Mouse (Mus musculus) forebrain, postnatal 0 days (tissue): ENCODE results near the gene Dgkd. TPM values are rescaled to one million over a fixed set of nuclear protein-coding genes. Genes with fewer than 3 reads are reported as not detected.

Experiments used
- ATAC-seq: fragments of 200-750 bp; cut with Nextera tagmentation; 2 replicates; pipeline ENCODE4 v1.8.0; 2017; ENCODE audit warnings: mild to moderate bottlenecking, moderate library complexity
- DNase-seq: peaks from one replicate; pipeline ENCODE4 v3.0.0-alpha.2; 2015
- H3K27ac ChIP-seq: fragments of 300-500 bp; sonication (generic); 2 replicates; pipeline ENCODE4 v1.5.1; 2014; ENCODE audit warnings: low read depth, mild to moderate bottlenecking, antibody characterized with exemption, low read length, moderate library complexity, mixed read lengths
- H3K27me3 ChIP-seq: fragments of 300-500 bp; sonication (generic); 2 replicates; pipeline ENCODE4 v1.6.1; 2014; ENCODE audit warnings: mild to moderate bottlenecking, low read length, mixed read lengths; ENCODE audit not compliant: insufficient read depth
- H3K36me3 ChIP-seq: fragments of 300-500 bp; sonication (generic); 2 replicates; pipeline ENCODE4 v1.6.1; 2014; ENCODE audit warnings: mild to moderate bottlenecking, moderate library complexity; ENCODE audit not compliant: insufficient read depth
- H3K4me1 ChIP-seq: fragments of 300-500 bp; sonication (generic); 2 replicates; pipeline ENCODE4 v1.6.1; 2014; ENCODE audit warnings: antibody characterized with exemption; ENCODE audit not compliant: insufficient read depth
- H3K4me2 ChIP-seq: fragments of 300-500 bp; sonication (generic); 2 replicates; pipeline ENCODE4 v1.6.1; 2014; ENCODE audit warnings: low read depth, mild to moderate bottlenecking, moderate library complexity
- H3K4me3 ChIP-seq: fragments of 300-500 bp; sonication (generic); 2 replicates; pipeline ENCODE4 v1.5.1; 2014; ENCODE audit warnings: low read depth, low read length, mixed read lengths
- H3K9ac ChIP-seq: fragments of 300-500 bp; sonication (generic); 2 replicates; pipeline ENCODE4 v1.6.1; 2014; ENCODE audit warnings: mild to moderate bottlenecking
- H3K9me3 ChIP-seq: fragments of 300-500 bp; sonication (generic); 2 replicates; pipeline ENCODE4 v1.6.1; 2016; ENCODE audit warnings: low read length
- CTCF ChIP-seq: sonication (generic); IDR thresholded peaks from 2 replicates; pipeline ENCODE4 v1.5.1; 2016; ENCODE audit warnings: antibody characterized with exemption, control low read depth, low read depth
- WGBS: fragments of 180-500 bp; shearing (Covaris S2); extraction: QIAGEN DNeasy Blood & Tissue Kit; methylation state at CpG from one replicate; pipeline ENCODE4 v1.1.7; 2014; 5-methylcytosine and 5-hydroxymethylcytosine counted together
- polyA plus RNA-seq: library from polyadenylated mRNA; unstranded; fragments of >200 nt; fragmentation: Nextera tagmentation; extraction: Ambion mirVana; gene quantifications from 2 replicates; pipeline ENCODE4 v1.2.1, GENCODE M21; 2015
- total RNA-seq: library from RNA; depleted of rRNA; stranded (reverse); fragments of >200 nt; gene quantifications from 2 replicates; pipeline ENCODE4 v1.2.3, GENCODE M21; 2014

Dgkd gene
- total and polyA plus RNA-seq, 2 experiments from 2014 or later: 37.1 to 80.4 TPM

GRCm38 (mm10) chr1:87848237-87848996 lies 4.7 kb upstream of the Dgkd start:
- no peaks in the 10 kb centered on the region for H3K36me3 ChIP-seq
- no peaks in the 10 kb centered on the region for H3K27me3 ChIP-seq
- DNase-seq (no peak), ATAC-seq (0 out of 2 replicates have a peak, but pooled peaks have one; percentile 25)
- H3K4me3 ChIP-seq: no peak overlapping the region
- TF ChIP-seq CTCF: no peak
- 55% methylated on average over 11 of the region's 11 CpGs for WGBS
- no peaks in the 10 kb centered on the region for H3K9me3 ChIP-seq
- no peak overlapping the region for H3K9ac ChIP-seq
- H3K4me1 ChIP-seq: peaks cover 4% of the 10 kb centered on the region; the same call in 1 of the 2 replicates
- H3K27ac ChIP-seq: no peak overlapping the region
- no peak overlapping the region for H3K4me2 ChIP-seq

- Histone ChIP-seq H3K36me3 (no peaks in the 10 kb centered on the region), H3K4me3 (no peak overlapping the region), H3K4me2 (no peak overlapping the region), H3K4me1 (peaks cover 4% of the 10 kb centered on the region), H3K27ac (no peak overlapping the region), H3K9ac (no peak overlapping the region), H3K9me3 (no peaks in the 10 kb centered on the region), H3K27me3 (no peaks in the 10 kb centered on the region)
- TF ChIP-seq CTCF: no peak
- DNase-seq (no peak), ATAC-seq (no peak)
- WGBS: 80% methylated on average over 5 of the region's 5 CpGs
These were observed 3.8 kb upstream of the Dgkd start for GRCm38 (mm10) chr1:87849278-87849677.

- H3K4me2 ChIP-seq: no peak overlapping the region
- no peak overlapping the region for H3K4me3 ChIP-seq
- WGBS: 91% methylated on average over 3 of the region's 3 CpGs
- no peaks in the 10 kb centered on the region for H3K9me3 ChIP-seq
- DNase-seq: no peak
- no peak for TF ChIP-seq CTCF
- no peak overlapping the region for H3K9ac ChIP-seq
- H3K4me1 ChIP-seq: peaks cover 14% of the 10 kb centered on the region
- ATAC-seq: no peak
- no peaks in the 10 kb centered on the region for H3K27me3 ChIP-seq
- no peaks in the 10 kb centered on the region for H3K36me3 ChIP-seq
- no peak overlapping the region for H3K27ac ChIP-seq
These were observed 1.7 kb upstream of the Dgkd start for GRCm38 (mm10) chr1:87851344-87851743.

- H3K27ac ChIP-seq: no peak overlapping the region
- H3K27me3 ChIP-seq: no peaks in the 10 kb centered on the region
- no peaks in the 10 kb centered on the region for H3K36me3 ChIP-seq
- no peak for TF ChIP-seq CTCF
- peaks cover 14% of the 10 kb centered on the region for H3K4me1 ChIP-seq
- no peak for DNase-seq
- peak overlapping the region; percentile 92 for H3K4me3 ChIP-seq
- H3K4me2 ChIP-seq: peak overlapping the region; percentile 88
- no peak overlapping the region for H3K9ac ChIP-seq
- H3K9me3 ChIP-seq: no peaks in the 10 kb centered on the region
- ATAC-seq: no peak
- WGBS: 44% methylated on average over 5 of the region's 5 CpGs
These were observed 851 bp upstream of the Dgkd start for GRCm38 (mm10) chr1:87852081-87852790.

DNA sequence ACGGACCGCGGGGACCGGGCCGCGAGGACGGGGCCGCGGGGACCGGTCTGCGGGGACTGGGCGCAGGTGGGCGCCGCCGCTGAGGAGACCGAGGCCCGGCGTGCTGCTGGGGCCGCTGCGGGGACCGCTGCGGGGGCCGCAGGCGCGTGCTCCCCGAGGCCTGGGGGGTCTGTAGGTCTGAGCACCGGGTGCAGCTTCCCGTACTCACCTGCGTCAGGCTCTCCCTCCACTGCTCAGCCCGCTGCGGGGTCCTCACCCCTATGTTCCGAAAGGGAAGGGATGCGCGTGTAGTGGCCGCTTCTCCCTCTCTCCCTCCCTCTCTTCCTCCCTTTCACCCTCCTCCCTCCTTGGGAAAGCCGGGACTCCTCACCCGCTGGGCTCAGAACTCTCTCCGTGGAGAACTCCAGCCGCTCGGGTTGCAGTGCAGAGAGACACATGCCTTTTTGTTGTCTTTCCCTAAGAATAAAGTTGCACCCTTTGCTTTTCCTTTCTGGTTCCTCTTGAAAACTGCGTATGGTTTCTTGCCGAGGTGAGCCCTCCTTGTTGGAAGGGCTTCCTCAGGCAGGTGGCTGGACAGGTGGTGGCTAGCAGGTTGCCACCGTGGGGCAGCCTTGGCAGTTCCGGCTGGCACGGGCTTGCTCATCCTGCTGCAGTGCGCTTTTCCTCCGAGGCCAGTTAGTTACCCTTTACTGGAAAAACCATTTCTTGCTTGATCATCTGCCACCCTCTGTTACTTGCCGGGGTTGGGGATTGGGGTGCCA lies 694 bp downstream of the Dgkd start:
- peak overlapping the region; percentile 88 for H3K4me2 ChIP-seq
- DNase-seq (peak; percentile 52), ATAC-seq (peak; percentile 54)
- peak overlapping the region; percentile 88 for H3K9ac ChIP-seq
- no peaks in the 10 kb centered on the region for H3K27me3 ChIP-seq
- TF ChIP-seq CTCF: no peak
- peaks cover 14% of the 10 kb centered on the region for H3K4me1 ChIP-seq
- 2% methylated on average over 39 of the region's 48 CpGs for WGBS
- H3K27ac ChIP-seq: peak overlapping the region; percentile 82
- H3K9me3 ChIP-seq: no peaks in the 10 kb centered on the region
- H3K36me3 ChIP-seq: no peaks in the 10 kb centered on the region
- peak overlapping the region; percentile 92 for H3K4me3 ChIP-seq

- H3K27ac ChIP-seq: no peak overlapping the region
- H3K4me3 ChIP-seq: peak overlapping the region; percentile 92
- no peak for TF ChIP-seq CTCF
- H3K4me1 ChIP-seq: peaks cover 14% of the 10 kb centered on the region
- ATAC-seq (no peak), DNase-seq (no peak)
- WGBS: 22% methylated on average over 6 of the region's 6 CpGs
- no peaks in the 10 kb centered on the region for H3K27me3 ChIP-seq
- no peaks in the 10 kb centered on the region for H3K9me3 ChIP-seq
- peak overlapping the region; percentile 88 for H3K4me2 ChIP-seq
- no peaks in the 10 kb centered on the region for H3K36me3 ChIP-seq
- H3K9ac ChIP-seq: peak overlapping the region; percentile 88
These were observed 1.3 kb downstream of the Dgkd start for GRCm38 (mm10) chr1:87854411-87854810.
